ENCODE assay signal across 21 mouse cellular contexts in the genomic region with DNA sequence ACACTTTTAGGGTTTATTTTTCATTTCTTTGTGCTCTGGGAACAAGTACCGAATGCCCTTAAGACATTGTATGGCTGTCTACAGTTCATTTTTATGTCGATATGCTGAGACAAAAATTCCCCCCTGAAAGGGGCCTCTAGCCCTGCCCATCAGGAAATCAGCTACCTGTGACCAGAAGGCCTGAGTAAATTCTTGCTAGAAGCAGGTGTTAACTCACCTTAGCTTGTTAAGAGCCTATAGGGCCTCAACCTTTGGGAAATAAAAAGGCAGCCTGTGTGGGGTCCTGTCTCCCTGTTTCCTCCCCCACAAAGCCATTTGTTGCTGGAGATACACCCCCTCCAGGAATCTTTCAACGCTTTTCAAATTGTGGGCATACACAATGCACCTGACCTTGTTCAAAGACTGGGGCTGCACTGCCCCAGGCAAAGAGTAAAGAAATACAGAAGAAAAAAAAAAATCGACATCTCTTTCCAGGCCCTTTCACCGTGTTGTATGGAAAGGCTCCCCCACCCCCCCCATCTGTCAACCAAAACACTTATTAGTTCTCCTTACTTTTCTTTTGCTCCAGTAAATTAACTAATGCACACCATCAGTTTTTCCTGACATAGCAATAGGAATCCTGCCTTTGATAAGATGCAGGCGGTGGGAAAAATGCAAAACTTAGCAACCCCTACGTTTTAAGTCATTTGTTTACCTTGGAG. TPM values are rescaled to one million over a fixed set of nuclear protein-coding genes. Genes with fewer than 3 reads are reported as not detected.
DNase-seq lines count a peak whose midpoint lies in the region; ATAC-seq lines count a peak whose summit lies in the region.
"Had no signal": no experiment of that assay in that cellular context is flagged by ENCODE, and none has a peak within 500 bp of the region (broad histone marks: within the 10 kb centered on the region; RNA-seq: fewer than 3 reads in every experiment).

No protein-coding gene starts in this region.

- H3K4me1 ChIP-seq in midbrain, embryonic 15.5 days: no peaks in the 10 kb centered on the region
- no peaks in the 10 kb centered on the region for H3K4me1 ChIP-seq in midbrain, embryonic 16.5 days (ENCODE audit: control insufficient read depth, insufficient read depth, low read length)
- no peaks in the 10 kb centered on the region for H3K4me1 ChIP-seq in embryonic facial prominence, embryonic 11.5 days (ENCODE audit: control insufficient read depth, insufficient read depth, low read length)
- H3K4me1 ChIP-seq in forebrain, embryonic 16.5 days (replicated peaks; ENCODE audit: control insufficient read depth, insufficient read depth, low read length): peaks cover 17% of the 10 kb centered on the region
- H3K4me1 ChIP-seq: heart, embryonic 10.5 days; hindbrain, embryonic 15.5 days; liver, embryonic 12.5 days had no signal

- 46% methylated on average over 7 of the region's 7 CpGs for WGBS in midbrain, embryonic 15.5 days
- 47% methylated on average over 7 of the region's 7 CpGs for WGBS in midbrain, embryonic 16.5 days
- WGBS in embryonic facial prominence, embryonic 11.5 days: 48% methylated on average over 7 of the region's 7 CpGs
- WGBS in forebrain, embryonic 16.5 days: 15% methylated on average over 7 of the region's 7 CpGs

- no peaks in the 10 kb centered on the region for H3K27me3 ChIP-seq in midbrain, embryonic 15.5 days (replicated peaks)
- no peaks in the 10 kb centered on the region for H3K27me3 ChIP-seq in midbrain, embryonic 16.5 days (ENCODE audit: control insufficient read depth, insufficient read depth, low read depth, low read length)
- no peaks in the 10 kb centered on the region for H3K27me3 ChIP-seq in embryonic facial prominence, embryonic 11.5 days (ENCODE audit: control insufficient read depth, insufficient read depth, low read length)
- no peaks in the 10 kb centered on the region for H3K27me3 ChIP-seq in forebrain, embryonic 16.5 days (replicated peaks; ENCODE audit: control insufficient read depth, insufficient read depth, low read length)
- H3K27me3 ChIP-seq: embryonic facial prominence, embryonic 13.5 days; hindbrain, embryonic 15.5 days; limb, embryonic 13.5 days; liver, embryonic 12.5 days had no signal

- no peak overlapping the region for H3K27ac ChIP-seq in midbrain, embryonic 15.5 days
- H3K27ac ChIP-seq in midbrain, embryonic 16.5 days (ENCODE audit: low read length): no peak overlapping the region
- no peak overlapping the region for H3K27ac ChIP-seq in embryonic facial prominence, embryonic 11.5 days (replicated peaks; ENCODE audit: low read depth, low read length)
- H3K27ac ChIP-seq in forebrain, embryonic 16.5 days (ENCODE audit: low read length): peak overlapping the region; percentile 77
- H3K27ac ChIP-seq: embryonic facial prominence, embryonic 13.5 days; heart, embryonic 10.5 days; hindbrain, embryonic 15.5 days; limb, embryonic 13.5 days; liver, embryonic 12.5 days; midbrain, embryonic 12.5 days had no signal

- H3K9ac ChIP-seq in midbrain, embryonic 15.5 days: no peak overlapping the region
- H3K9ac ChIP-seq in midbrain, embryonic 16.5 days (ENCODE audit: low read depth, low read length): no peak overlapping the region
- no peak overlapping the region for H3K9ac ChIP-seq in embryonic facial prominence, embryonic 11.5 days (replicated peaks; ENCODE audit: low read length)
- no peak overlapping the region for H3K9ac ChIP-seq in forebrain, embryonic 16.5 days (replicated peaks; ENCODE audit: low read depth, low read length)
- H3K9ac ChIP-seq: embryonic facial prominence, embryonic 13.5 days; hindbrain, embryonic 15.5 days; limb, embryonic 13.5 days; liver, embryonic 12.5 days; midbrain, embryonic 12.5 days had no signal

- H3K4me3 ChIP-seq in midbrain, embryonic 15.5 days: no peak overlapping the region
- H3K4me3 ChIP-seq in midbrain, embryonic 16.5 days (ENCODE audit: low read depth, low read length): no peak overlapping the region
- no peak overlapping the region for H3K4me3 ChIP-seq in embryonic facial prominence, embryonic 11.5 days (ENCODE audit: low read depth, low read length)
- H3K4me3 ChIP-seq in forebrain, embryonic 16.5 days (replicated peaks; ENCODE audit: low read length): no peak overlapping the region
- H3K4me3 ChIP-seq: embryonic facial prominence, embryonic 13.5 days; erythroblast, embryonic 14.5 days; heart, embryonic 10.5 days; hindbrain, embryonic 15.5 days; limb, embryonic 13.5 days; liver, embryonic 12.5 days; midbrain, embryonic 12.5 days had no signal

- ATAC-seq in midbrain, embryonic 15.5 days (replicated peaks): 0 out of 2 replicates have a peak, but pooled peaks have one; percentile 45
- no peak for ATAC-seq in midbrain, embryonic 16.5 days
- ATAC-seq in embryonic facial prominence, embryonic 11.5 days (replicated peaks; ENCODE audit: insufficient number of reproducible peaks, low FRiP score, low TSS enrichment, low read depth): no peak
- ATAC-seq in forebrain, embryonic 16.5 days: peak; percentile 76
- ATAC-seq: liver, embryonic 12.5 days had no signal

- no peak overlapping the region for H3K4me2 ChIP-seq in midbrain, embryonic 15.5 days
- no peak overlapping the region for H3K4me2 ChIP-seq in midbrain, embryonic 16.5 days (ENCODE audit: low read length)
- H3K4me2 ChIP-seq in embryonic facial prominence, embryonic 11.5 days (ENCODE audit: low read depth, low read length): no peak overlapping the region
- no peak overlapping the region for H3K4me2 ChIP-seq in forebrain, embryonic 16.5 days (ENCODE audit: low read length)
- H3K4me2 ChIP-seq: embryonic facial prominence, embryonic 13.5 days; hindbrain, embryonic 15.5 days; limb, embryonic 13.5 days; liver, embryonic 12.5 days; midbrain, embryonic 12.5 days had no signal

- DNase-seq in embryonic facial prominence, embryonic 11.5 days (ENCODE audit: low spot score): peak; percentile 16
- no peak for DNase-seq in T-cell, adult 2 months (ENCODE audit: low spot score)
- DNase-seq in urinary bladder, postnatal 4 days (ENCODE audit: low spot score in 2 of 2): no peak
- DNase-seq in frontal cortex, postnatal 25 days (ENCODE audit: low spot score in 2 of 2): no peak
- DNase-seq: adrenal gland, postnatal 25 days; cerebellum, adult 9-11 months; kidney, adult 11 months; kidney, postnatal 4 days; lung, adult 18-20 months; lung, postnatal 14 days; thymus, postnatal 14 days had no signal

- no peaks in the 10 kb centered on the region for H3K9me3 ChIP-seq in midbrain, embryonic 15.5 days
- no peaks in the 10 kb centered on the region for H3K9me3 ChIP-seq in midbrain, embryonic 16.5 days (replicated peaks; ENCODE audit: control insufficient read depth, low read length, poor library complexity, severe bottlenecking)
- H3K9me3 ChIP-seq in embryonic facial prominence, embryonic 11.5 days (replicated peaks; ENCODE audit: control insufficient read depth, low read length): no peaks in the 10 kb centered on the region
- H3K9me3 ChIP-seq in forebrain, embryonic 16.5 days (ENCODE audit: control insufficient read depth, low read length): no peaks in the 10 kb centered on the region; the same call in 1 of the 2 replicates
- H3K9me3 ChIP-seq: embryonic facial prominence, embryonic 13.5 days; heart, embryonic 10.5 days; hindbrain, embryonic 15.5 days; limb, embryonic 13.5 days; liver, embryonic 12.5 days; midbrain, embryonic 12.5 days had no signal

- no peaks in the 10 kb centered on the region for H3K36me3 ChIP-seq in midbrain, embryonic 15.5 days (replicated peaks)
- H3K36me3 ChIP-seq in midbrain, embryonic 16.5 days (ENCODE audit: control insufficient read depth, insufficient read depth, low read length): no peaks in the 10 kb centered on the region
- H3K36me3 ChIP-seq in embryonic facial prominence, embryonic 11.5 days (replicated peaks; ENCODE audit: control insufficient read depth, insufficient read depth, low read depth, low read length): no peaks in the 10 kb centered on the region
- no peaks in the 10 kb centered on the region for H3K36me3 ChIP-seq in forebrain, embryonic 16.5 days (ENCODE audit: control insufficient read depth, insufficient read depth)
- H3K36me3 ChIP-seq: embryonic facial prominence, embryonic 13.5 days; heart, embryonic 10.5 days; hindbrain, embryonic 15.5 days; limb, embryonic 13.5 days; liver, embryonic 12.5 days; midbrain, embryonic 12.5 days had no signal

RNA-seq across cellular contexts. Expression of gene Lypd6, which starts 21.9 kb away (rescaled TPM):
- 9.2 and 10.4 TPM in 2 replicates for polyA plus RNA-seq in midbrain, embryonic 15.5 days (2015; fragmentation: Nextera tagmentation; extraction: Ambion mirVana)
- polyA plus RNA-seq in midbrain, embryonic 16.5 days (2015; fragmentation: Nextera tagmentation; extraction: Ambion mirVana): 7.9 and 14.4 TPM in 2 replicates
- 12.0 and 13.9 TPM in 2 replicates for polyA plus RNA-seq in embryonic facial prominence, embryonic 11.5 days (2014; fragmentation: Nextera tagmentation; extraction: Ambion mirVana)
- polyA plus RNA-seq in forebrain, embryonic 16.5 days (2015; fragmentation: Nextera tagmentation; extraction: Ambion mirVana): 14.3 and 18.3 TPM in 2 replicates
- polyA plus RNA-seq: erythroblast, embryonic 14.5 days had no signal

Comparison
In these comparisons a context has a peak if more than half of its experiments do, and no peak if none do; other contexts are left out.
1. ATAC-seq: peak in midbrain, embryonic 15.5 days (single experiment) and forebrain, embryonic 16.5 days (single experiment); none in midbrain, embryonic 16.5 days (single experiment) and embryonic facial prominence, embryonic 11.5 days (single experiment).